Mouse (Mus musculus) liver, embryonic 14.5 days (tissue): ENCODE measurements around the gene St5. TPM values are rescaled to one million over a fixed set of nuclear protein-coding genes. Genes with fewer than 3 reads are reported as not detected.

Source experiments
- ATAC-seq: fragments of 200-750 bp; cut with Nextera tagmentation; 2 replicates; pipeline ENCODE4 v1.8.0; 2017; ENCODE audit warnings: moderate number of reproducible peaks, mild to moderate bottlenecking, moderate library complexity; ENCODE audit not compliant: insufficient read depth
- DNase-seq, 3 experiments: peaks; one replicate each; pipeline ENCODE4 v3.0.0-alpha.2; 2012 to 2013; ENCODE audit warnings: low read depth in 3 of 3, low spot score in 3 of 3
- H3K27ac ChIP-seq: fragments of 300-500 bp; sonication (generic); 2 replicates; pipeline ENCODE4 v1.5.1; 2014; ENCODE audit warnings: moderate library complexity, mild to moderate bottlenecking, control low read depth, inconsistent platforms
- H3K27me3 ChIP-seq: fragments of 300-500 bp; sonication (generic); 2 replicates; pipeline ENCODE4 v1.6.1; 2014; ENCODE audit warnings: mild to moderate bottlenecking, low read length, moderate library complexity; ENCODE audit not compliant: control insufficient read depth, insufficient read depth
- H3K36me3 ChIP-seq: fragments of 300-500 bp; sonication (generic); replicated peaks from 2 replicates; pipeline ENCODE4 v1.6.1; 2014; ENCODE audit warnings: low read depth; ENCODE audit not compliant: control insufficient read depth, insufficient read depth
- H3K4me1 ChIP-seq, 2 experiments: fragments of 200-500 bp in 1 of 2; fragments of 300-500 bp in 1 of 2; sonication (generic) in 1 of 2; replicated peaks; 2 replicates each; pipeline ENCODE4 v1.6.1; 2012 to 2014; ENCODE audit warnings: antibody characterized with exemption in 1 of 2, inconsistent platforms in 1 of 2, low read length in 1 of 2; ENCODE audit not compliant: control insufficient read depth in 2 of 2, insufficient read depth in 2 of 2
- H3K4me2 ChIP-seq: fragments of 300-500 bp; sonication (generic); 2 replicates; pipeline ENCODE4 v1.6.1; 2014; ENCODE audit warnings: low read depth, mild to moderate bottlenecking, control low read depth, moderate library complexity
- H3K4me3 ChIP-seq, 2 experiments: fragments of 200-500 bp in 1 of 2; fragments of 300-500 bp in 1 of 2; sonication (generic) in 1 of 2; 2 replicates each; pipeline ENCODE4 v1.5.1; 2012 to 2014; ENCODE audit warnings: low read depth in 2 of 2, low read length in 2 of 2, mild to moderate bottlenecking in 2 of 2, control low read depth in 1 of 2, inconsistent platforms in 1 of 2, moderate library complexity in 1 of 2; ENCODE audit not compliant: insufficient read depth in 1 of 2
- H3K9ac ChIP-seq: fragments of 300-500 bp; sonication (generic); replicated peaks from 2 replicates; pipeline ENCODE4 v1.6.1; 2014; ENCODE audit warnings: mild to moderate bottlenecking, control low read depth, moderate library complexity
- H3K9me3 ChIP-seq: fragments of 300-500 bp; sonication (generic); 2 replicates; pipeline ENCODE4 v1.6.1; 2016; ENCODE audit warnings: low read length, mixed read lengths; ENCODE audit not compliant: control insufficient read depth
- CTCF ChIP-seq: IDR thresholded peaks from 2 replicates; pipeline ENCODE4 v1.5.1; 2016; ENCODE audit warnings: antibody characterized with exemption, low read depth, control low read depth
- EP300 ChIP-seq: IDR thresholded peaks from 2 replicates; pipeline ENCODE4 v1.6.1; 2016; ENCODE audit warnings: antibody characterized with exemption, low read depth
- WGBS: fragments of 180-500 bp; shearing (Covaris S2); extraction: QIAGEN DNeasy Blood & Tissue Kit; methylation state at CpG from one replicate; pipeline ENCODE4 v1.1.7; 2014; ENCODE audit not compliant: insufficient replicate concordance; 5-methylcytosine and 5-hydroxymethylcytosine counted together
- polyA plus RNA-seq, 2 experiments: library from polyadenylated mRNA; depleted of rRNA in 1 of 2; stranded (reverse) in 1 of 2; unstranded in 1 of 2; fragments of >200 nt; fragmentation: Nextera tagmentation in 1 of 2; extraction: Ambion mirVana in 1 of 2; gene quantifications; 2 replicates each; pipeline versions ENCODE4 v1.2.1 to v1.2.3; 2012 to 2014

St5 gene
- polyA plus RNA-seq, 2 experiments: 13.8 to 14.0 TPM

DNA sequence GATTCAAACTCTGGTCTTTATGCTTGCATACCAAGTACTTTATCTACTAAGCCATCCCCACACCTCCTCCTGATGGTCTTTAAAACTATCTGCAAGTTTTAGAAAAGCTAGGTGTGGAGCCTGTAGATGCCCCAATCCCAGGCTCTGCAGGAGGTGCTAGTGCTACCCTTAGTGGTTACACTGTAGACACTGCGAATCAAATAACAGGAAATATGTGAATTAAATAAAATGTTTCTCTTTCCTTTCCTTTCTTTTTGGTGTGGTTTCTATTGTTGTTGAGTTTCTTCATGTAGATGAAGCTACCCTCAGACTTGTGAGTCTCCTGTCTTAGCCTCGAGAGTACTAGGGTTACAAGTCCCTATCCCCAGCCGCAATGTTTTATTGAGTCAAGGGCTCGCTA is 38.3 kb upstream of the St5 start:
- H3K4me3 ChIP-seq: no peak overlapping the region
- peaks cover 9% of the 10 kb centered on the region for H3K36me3 ChIP-seq
- ATAC-seq: no peak
- DNase-seq: no peak
- no peak for TF ChIP-seq CTCF
- TF ChIP-seq EP300: no peak
- WGBS: 84% methylated on average over 4 of the region's 4 CpGs
- H3K4me1 ChIP-seq: no peaks in the 10 kb centered on the region
- H3K9ac ChIP-seq: no peak overlapping the region
- H3K9me3 ChIP-seq: no peaks in the 10 kb centered on the region
- H3K27ac ChIP-seq: no peak overlapping the region
- H3K4me2 ChIP-seq: no peak overlapping the region
- no peaks in the 10 kb centered on the region for H3K27me3 ChIP-seq

DNA sequence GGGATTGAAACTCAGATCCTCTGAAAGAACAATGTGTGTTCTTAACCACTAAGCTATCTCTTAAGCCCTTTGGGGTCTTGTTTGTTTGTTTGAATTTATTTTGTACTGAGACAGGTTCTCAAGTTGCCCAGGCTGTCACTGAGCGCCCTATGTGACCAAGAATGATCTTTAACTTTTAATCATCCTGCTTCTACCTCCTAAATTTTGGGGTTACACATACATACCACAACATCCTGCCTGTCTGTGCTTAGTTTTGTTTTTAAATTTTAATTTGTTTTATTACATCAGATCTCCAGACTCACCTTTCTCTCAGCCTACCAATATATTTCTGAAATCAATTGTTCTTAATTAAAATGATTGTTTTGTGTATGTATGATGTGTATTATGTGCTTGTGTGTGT is 37.7 kb upstream of the St5 start:
- H3K9ac ChIP-seq: no peak overlapping the region
- ATAC-seq (no peak), DNase-seq (no peak)
- TF ChIP-seq CTCF (no peak), EP300 (no peak)
- H3K4me1 ChIP-seq: no peaks in the 10 kb centered on the region
- H3K27ac ChIP-seq: no peak overlapping the region
- 84% methylated on average over 1 of the region's 1 CpGs for WGBS
- H3K4me3 ChIP-seq: no peak overlapping the region
- no peaks in the 10 kb centered on the region for H3K27me3 ChIP-seq
- H3K36me3 ChIP-seq: peaks cover 9% of the 10 kb centered on the region
- no peak overlapping the region for H3K4me2 ChIP-seq
- H3K9me3 ChIP-seq: no peaks in the 10 kb centered on the region

DNA sequence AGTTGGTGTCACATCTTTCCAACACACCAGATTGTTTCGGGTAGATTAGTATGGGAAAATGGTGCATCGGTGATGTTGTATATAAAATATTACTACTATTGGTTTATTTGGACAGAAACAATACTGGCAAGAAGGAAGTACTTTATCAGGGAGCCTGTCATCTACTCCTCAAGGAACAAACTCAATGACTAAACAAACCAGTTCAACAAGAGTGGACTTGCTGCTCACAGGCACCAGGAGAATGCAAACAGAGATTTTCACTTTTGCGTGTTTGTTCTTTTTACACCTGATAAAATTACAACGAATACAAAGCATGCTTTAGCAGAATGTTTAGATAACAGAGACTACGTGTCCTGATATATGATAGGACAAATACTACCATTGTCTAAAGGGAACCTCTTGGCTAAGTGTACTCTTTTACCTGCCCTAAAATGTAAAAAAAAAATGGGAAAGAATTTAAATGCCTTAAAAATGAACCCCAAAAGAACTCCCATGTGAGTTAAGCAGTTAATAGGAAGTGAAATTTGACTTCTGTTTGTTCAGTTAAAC is 36.5 kb upstream of the St5 start:
- no peak overlapping the region for H3K4me3 ChIP-seq
- H3K9me3 ChIP-seq: no peaks in the 10 kb centered on the region
- DNase-seq: no peak
- no peak overlapping the region for H3K9ac ChIP-seq
- no peak overlapping the region for H3K27ac ChIP-seq
- peaks cover 8% of the 10 kb centered on the region for H3K36me3 ChIP-seq
- no peak overlapping the region for H3K4me2 ChIP-seq
- no peaks in the 10 kb centered on the region for H3K4me1 ChIP-seq
- WGBS: 67% methylated on average over 5 of the region's 5 CpGs
- no peak for TF ChIP-seq CTCF
- TF ChIP-seq EP300: no peak
- no peak for ATAC-seq
- H3K27me3 ChIP-seq: no peaks in the 10 kb centered on the region

DNA sequence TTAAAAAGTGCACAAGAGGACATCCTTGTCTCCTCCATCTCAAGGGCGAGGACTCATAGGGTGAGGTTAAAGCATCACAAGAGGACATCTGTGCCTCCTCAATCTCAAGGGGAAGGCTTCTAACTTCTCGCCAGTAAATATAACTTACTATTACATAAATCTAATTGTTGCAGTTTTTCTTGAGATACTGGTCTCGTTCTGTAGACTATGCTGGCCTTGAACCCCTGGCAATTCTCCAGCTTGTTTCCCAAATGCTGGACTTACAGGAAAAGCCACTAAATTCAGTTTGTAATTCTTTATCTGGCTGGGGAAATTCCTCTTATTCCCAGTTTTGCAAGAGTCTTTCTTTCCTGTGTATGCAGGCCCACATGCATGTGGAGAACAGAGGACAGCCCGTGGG is 31.4 kb upstream of the St5 start:
- TF ChIP-seq EP300: no peak
- H3K9me3 ChIP-seq: no peaks in the 10 kb centered on the region
- H3K36me3 ChIP-seq: peaks cover 2% of the 10 kb centered on the region
- 72% methylated on average over 4 of the region's 4 CpGs for WGBS
- no peak for ATAC-seq
- H3K4me3 ChIP-seq: no peak overlapping the region
- no peaks in the 10 kb centered on the region for H3K4me1 ChIP-seq
- H3K4me2 ChIP-seq: no peak overlapping the region
- H3K9ac ChIP-seq: no peak overlapping the region
- H3K27ac ChIP-seq: no peak overlapping the region
- no peaks in the 10 kb centered on the region for H3K27me3 ChIP-seq
- DNase-seq: no peak

DNA sequence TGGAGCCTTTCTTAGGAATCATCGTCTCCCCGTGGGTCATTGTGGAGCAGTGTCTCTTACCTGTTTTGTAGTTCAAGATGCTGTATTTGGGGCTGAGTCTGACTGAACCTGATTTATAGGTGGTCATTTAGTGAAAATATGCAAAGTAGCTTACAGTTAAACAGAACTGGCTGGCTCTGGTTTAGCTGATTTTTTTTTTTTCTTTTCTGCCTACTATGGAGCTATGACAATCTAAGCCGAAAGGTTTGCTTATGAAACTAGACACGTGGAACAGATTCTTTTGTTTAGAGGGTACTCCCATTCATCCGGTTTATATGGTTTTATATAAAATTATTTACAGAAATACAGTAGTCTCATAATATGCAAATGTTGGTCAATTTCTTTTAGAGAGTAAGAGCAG is 28.2 kb upstream of the St5 start, which contains the start of gene Ascl3:
Gene Ascl3 (minus strand): TSS at position 101 of the 400 bp plus-strand sequence.
- Histone ChIP-seq H3K4me3 (no peak within 1 kb of the TSS), H3K9ac (no peak within 1 kb of the TSS), H3K4me1 (no peaks in the 10 kb centered on the region), H3K4me2 (no peak within 1 kb of the TSS), H3K9me3 (no peaks in the 10 kb centered on the region), H3K36me3 (peaks cover 2% of the 10 kb centered on the region), H3K27me3 (no peaks in the 10 kb centered on the region), H3K27ac (no peak within 1 kb of the TSS)
- TF ChIP-seq EP300: no peak
- WGBS: 67% methylated on average over 5 of the region's 5 CpGs
- DNase-seq (no peak), ATAC-seq (no peak)
